Mouse (Mus musculus) stomach, embryonic 16.5 days (tissue): ENCODE data around the gene Bud31. TPM values are rescaled to one million over a fixed set of nuclear protein-coding genes. Genes with fewer than 3 reads are reported as not detected.
"Not testable (repeated sequence)": the region's sequence is repeated elsewhere in the genome, so short reads cannot be mapped to it uniquely, and the experiment has no call there.

ENCODE experiments used
- ATAC-seq: fragments of 200-750 bp; cut with Nextera tagmentation; 2 replicates; pipeline ENCODE4 v1.8.0; 2017; ENCODE audit warnings: moderate number of reproducible peaks, moderate TSS enrichment; ENCODE audit not compliant: insufficient read depth, low FRiP score
- H3K27ac ChIP-seq: fragments of 300-500 bp; sonication (generic); 2 replicates; pipeline ENCODE4 v1.5.1; 2014; ENCODE audit warnings: low read length
- H3K27me3 ChIP-seq: fragments of 300-500 bp; sonication (generic); 2 replicates; pipeline ENCODE4 v1.6.1; 2014; ENCODE audit warnings: low read length, control low read depth, mixed read lengths; ENCODE audit not compliant: control insufficient read depth, insufficient read depth
- H3K36me3 ChIP-seq: fragments of 300-500 bp; sonication (generic); 2 replicates; pipeline ENCODE4 v1.6.1; 2014; ENCODE audit warnings: low read length; ENCODE audit not compliant: control insufficient read depth, insufficient read depth
- H3K4me1 ChIP-seq: fragments of 300-500 bp; sonication (generic); 2 replicates; pipeline ENCODE4 v1.6.1; 2014; ENCODE audit warnings: low read length, control low read depth, mixed read lengths; ENCODE audit not compliant: control insufficient read depth, insufficient read depth
- H3K4me2 ChIP-seq: fragments of 300-500 bp; sonication (generic); 2 replicates; pipeline ENCODE4 v1.6.1; 2014; ENCODE audit warnings: low read depth, low read length, mixed read lengths
- H3K4me3 ChIP-seq: fragments of 300-500 bp; sonication (generic); replicated peaks from 2 replicates; pipeline ENCODE4 v1.5.1; 2014; ENCODE audit warnings: mild to moderate bottlenecking, low read length
- H3K9ac ChIP-seq: fragments of 300-500 bp; sonication (generic); 2 replicates; pipeline ENCODE4 v1.6.1; 2014; ENCODE audit warnings: low read length
- H3K9me3 ChIP-seq: fragments of 300-500 bp; sonication (generic); replicated peaks from 2 replicates; pipeline ENCODE4 v1.6.1; 2016; ENCODE audit warnings: low read length, control low read depth; ENCODE audit not compliant: control insufficient read depth
- WGBS: fragments of 180-500 bp; shearing (Covaris S2); extraction: QIAGEN DNeasy Blood & Tissue Kit; methylation state at CpG from one replicate; pipeline ENCODE4 v1.1.7; 2014; 5-methylcytosine and 5-hydroxymethylcytosine counted together
- polyA plus RNA-seq: library from polyadenylated mRNA; unstranded; fragments of >200 nt; fragmentation: Nextera tagmentation; extraction: Ambion mirVana; gene quantifications from 2 replicates; pipeline ENCODE4 v1.2.1, GENCODE M21; 2015

The Bud31 gene
- polyA plus RNA-seq, 1 experiment from 2014 or later: 167 TPM

GRCm38 (mm10) chr5:145119385-145119784 is 20.8 kb upstream of the Bud31 start:
- ATAC-seq: no peak
- Histone ChIP-seq H3K4me3 (no peak overlapping the region), H3K36me3 (peaks cover 10% of the 10 kb centered on the region; the same call in 1 of the 2 replicates), H3K9me3 (no peaks in the 10 kb centered on the region), H3K4me1 (peaks cover 28% of the 10 kb centered on the region), H3K27me3 (no peaks in the 10 kb centered on the region), H3K4me2 (no peak overlapping the region), H3K27ac (no peak overlapping the region), H3K9ac (no peak overlapping the region)
- WGBS: 93% methylated on average over 2 of the region's 2 CpGs

DNA sequence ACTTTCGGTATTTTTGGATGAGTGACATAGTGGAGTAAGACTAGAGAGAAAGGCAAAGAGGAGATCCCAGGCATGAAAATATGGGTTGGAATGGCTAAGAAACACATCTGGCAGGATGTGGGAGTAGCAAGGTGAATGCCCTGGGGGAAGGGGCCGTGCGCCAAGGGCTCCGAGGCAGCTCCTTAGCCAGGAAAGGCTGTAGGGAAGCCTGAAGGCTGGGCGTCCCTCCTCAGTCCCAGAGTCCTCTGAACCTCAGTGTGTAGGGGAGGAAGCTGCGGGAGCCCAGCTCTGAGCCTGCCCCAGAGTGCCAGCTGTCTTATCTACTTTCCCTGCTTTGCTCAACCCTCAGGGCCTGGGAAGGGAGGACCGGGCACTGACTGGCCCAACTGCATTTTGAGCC is 19.2 kb upstream of the Bud31 start:
- ATAC-seq: no peak
- Histone ChIP-seq H3K9me3 (no peaks in the 10 kb centered on the region), H3K27ac (no peak overlapping the region), H3K27me3 (no peaks in the 10 kb centered on the region), H3K4me3 (no peak overlapping the region), H3K4me1 (peaks cover 20% of the 10 kb centered on the region), H3K4me2 (no peak overlapping the region), H3K9ac (no peak overlapping the region), H3K36me3 (peaks cover 13% of the 10 kb centered on the region; the same call in 1 of the 2 replicates)
- 66% methylated on average over 7 of the region's 7 CpGs for WGBS

- no peak for ATAC-seq
- Histone ChIP-seq H3K27me3 (no peaks in the 10 kb centered on the region), H3K27ac (no peak overlapping the region), H3K4me1 (no peaks in the 10 kb centered on the region), H3K9me3 (no peaks in the 10 kb centered on the region), H3K36me3 (peaks cover 22% of the 10 kb centered on the region; the same call in 1 of the 2 replicates), H3K4me2 (no peak overlapping the region), H3K9ac (no peak overlapping the region), H3K4me3 (no peak overlapping the region)
- WGBS: 94% methylated on average over 19 of the region's 19 CpGs
These were observed 16.8 kb upstream of the Bud31 start for GRCm38 (mm10) chr5:145123396-145123795.

DNA sequence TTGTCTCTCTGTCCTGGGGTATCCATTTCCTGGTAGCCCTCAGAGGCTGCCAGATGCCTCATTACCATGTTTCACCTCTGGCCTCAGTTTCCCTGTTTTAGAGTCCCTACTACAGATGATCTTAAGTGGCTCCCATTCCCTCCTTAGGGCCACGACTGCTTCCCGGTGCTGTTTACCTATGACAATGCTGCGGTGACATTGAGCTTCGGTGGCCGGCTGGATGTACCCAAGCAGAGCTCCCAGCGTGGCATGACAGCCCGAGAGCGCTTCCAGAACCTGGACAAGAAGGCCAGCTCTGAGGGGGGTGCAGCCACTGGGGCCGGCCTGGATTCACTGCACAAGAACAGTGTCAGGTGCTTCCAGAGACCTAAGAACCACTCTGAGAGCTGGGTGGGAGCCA is 13.6 kb upstream of the Bud31 start:
- H3K4me3 ChIP-seq: no peak overlapping the region
- no peak overlapping the region for H3K9ac ChIP-seq
- ATAC-seq: no peak
- peaks cover 44% of the 10 kb centered on the region for H3K36me3 ChIP-seq
- H3K27me3 ChIP-seq: no peaks in the 10 kb centered on the region
- WGBS: 92% methylated on average over 9 of the region's 9 CpGs
- no peak overlapping the region for H3K27ac ChIP-seq
- no peaks in the 10 kb centered on the region for H3K9me3 ChIP-seq
- no peak overlapping the region for H3K4me2 ChIP-seq
- H3K4me1 ChIP-seq: no peaks in the 10 kb centered on the region

GRCm38 (mm10) chr5:145129124-145129523 is 11.0 kb upstream of the Bud31 start:
- 88% methylated on average over 4 of the region's 4 CpGs for WGBS
- no peak for ATAC-seq
- H3K27me3 ChIP-seq: no peaks in the 10 kb centered on the region
- no peaks in the 10 kb centered on the region for H3K9me3 ChIP-seq
- H3K27ac ChIP-seq: no peak overlapping the region
- H3K4me1 ChIP-seq: no peaks in the 10 kb centered on the region
- H3K36me3 ChIP-seq: peaks cover 55% of the 10 kb centered on the region
- H3K9ac ChIP-seq: no peak overlapping the region
- no peak overlapping the region for H3K4me2 ChIP-seq
- H3K4me3 ChIP-seq: no peak overlapping the region

GRCm38 (mm10) chr5:145129773-145130172 is 10.4 kb upstream of the Bud31 start:
- not testable (repeated sequence) for H3K4me1 ChIP-seq, H3K4me2 ChIP-seq, H3K4me3 ChIP-seq, ATAC-seq, H3K27ac ChIP-seq, H3K27me3 ChIP-seq, H3K9ac ChIP-seq, H3K9me3 ChIP-seq
- 81% methylated on average over 6 of the region's 6 CpGs for WGBS
- peaks cover 62% of the 10 kb centered on the region for H3K36me3 ChIP-seq

- H3K4me1 ChIP-seq: no peaks in the 10 kb centered on the region
- H3K27ac ChIP-seq: no peak overlapping the region
- 85% methylated on average over 11 of the region's 11 CpGs for WGBS
- H3K4me2 ChIP-seq: no peak overlapping the region
- peaks cover 64% of the 10 kb centered on the region for H3K36me3 ChIP-seq
- H3K4me3 ChIP-seq: no peak overlapping the region
- no peak overlapping the region for H3K9ac ChIP-seq
- ATAC-seq: no peak
- H3K9me3 ChIP-seq: no peaks in the 10 kb centered on the region
- no peaks in the 10 kb centered on the region for H3K27me3 ChIP-seq
These were observed 10.0 kb upstream of the Bud31 start for GRCm38 (mm10) chr5:145130191-145130590.

DNA sequence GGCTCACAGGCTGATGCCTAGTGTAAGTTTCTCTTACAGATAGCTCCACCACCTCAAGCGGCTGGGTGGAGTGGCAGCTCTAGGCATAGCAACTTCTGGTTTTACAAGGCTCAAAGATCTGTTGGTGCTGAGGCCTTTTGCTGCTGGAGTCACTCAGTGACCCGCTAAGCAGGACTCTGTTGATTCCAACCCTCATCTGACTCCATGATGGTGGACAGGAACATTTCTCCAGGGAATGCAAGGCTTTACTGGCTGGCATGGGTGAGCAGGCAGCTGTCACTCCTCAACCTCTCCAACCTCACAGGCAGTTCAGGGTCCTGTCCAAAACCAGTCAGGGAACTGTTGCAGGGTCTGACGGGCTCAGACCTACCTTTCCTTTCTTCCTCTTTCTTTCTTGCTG is 9.2 kb upstream of the Bud31 start:
- Histone ChIP-seq H3K9me3 (no peaks in the 10 kb centered on the region), H3K4me1 (no peaks in the 10 kb centered on the region), H3K27me3 (no peaks in the 10 kb centered on the region), H3K4me3 (no peak overlapping the region), H3K36me3 (peaks cover 61% of the 10 kb centered on the region), H3K9ac (no peak overlapping the region), H3K27ac (no peak overlapping the region), H3K4me2 (no peak overlapping the region)
- WGBS: 76% methylated on average over 3 of the region's 3 CpGs
- ATAC-seq: no peak

DNA sequence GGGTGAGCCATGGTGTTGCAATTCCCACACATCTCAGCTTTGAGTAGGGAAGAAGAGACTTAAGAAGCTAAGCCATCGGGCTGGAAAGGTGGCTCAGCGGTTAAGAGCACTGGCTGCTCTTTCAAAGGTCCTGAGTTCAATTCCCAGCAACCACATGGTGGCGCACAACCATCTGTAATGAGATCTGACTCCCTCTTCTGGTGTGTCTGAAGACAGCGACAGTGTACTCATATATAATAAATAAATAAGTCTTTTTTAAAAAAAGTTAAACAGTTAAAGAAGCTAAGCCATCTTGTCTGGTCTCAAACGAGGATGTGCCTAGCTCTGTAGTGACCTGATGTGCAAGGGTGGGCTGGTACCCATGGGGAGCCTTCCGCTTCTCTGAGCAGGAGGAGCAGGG is 6.9 kb upstream of the Bud31 start:
- not testable (repeated sequence) for H3K9me3 ChIP-seq, H3K4me1 ChIP-seq, H3K4me3 ChIP-seq, H3K27me3 ChIP-seq, H3K27ac ChIP-seq, ATAC-seq, H3K4me2 ChIP-seq, H3K9ac ChIP-seq
- peaks cover 53% of the 10 kb centered on the region for H3K36me3 ChIP-seq
- whole genome bisulfite sequencing: 82% methylated on average over 6 of the region's 6 CpGs

GRCm38 (mm10) chr5:145138836-145139235 is 1.3 kb upstream of the Bud31 start:
- WGBS: 2% methylated on average over 6 of the region's 6 CpGs
- Histone ChIP-seq H3K9ac (peak overlapping the region; percentile 87), H3K27me3 (no peaks in the 10 kb centered on the region), H3K9me3 (no peaks in the 10 kb centered on the region), H3K4me2 (peak overlapping the region; percentile 81), H3K4me1 (peaks cover 15% of the 10 kb centered on the region), H3K36me3 (peaks cover 20% of the 10 kb centered on the region), H3K27ac (no peak overlapping the region), H3K4me3 (peak overlapping the region; percentile 94)
- no peak for ATAC-seq
